Mouse (Mus musculus): ENCODE results near the gene Hcls1.

Gene Hcls1

DNA sequence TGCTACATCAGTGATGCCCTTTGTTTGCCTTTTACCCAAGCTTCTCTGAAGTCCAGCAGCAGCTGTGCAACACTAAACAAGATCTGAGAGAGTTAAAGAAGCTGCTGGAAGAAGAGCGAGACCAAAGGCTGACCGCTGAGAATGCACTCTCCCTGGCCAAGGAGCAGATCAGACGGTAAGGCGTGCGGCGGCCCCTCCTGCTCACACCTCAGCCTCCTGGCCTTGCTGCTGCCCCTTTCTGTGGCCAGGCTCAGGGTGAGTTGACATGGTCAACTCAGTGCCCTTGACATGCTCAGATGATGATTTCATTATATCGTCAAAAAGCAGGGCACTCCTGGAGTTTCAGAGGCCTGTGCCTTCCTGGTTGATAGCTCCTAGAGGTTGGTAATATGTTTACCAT is 5.6 kb upstream of the Hcls1 start:
- in situ Hi-C loops (cut with MboI; ENCODE audit: low sequenced_read_pairs) = no loop called here

DNA sequence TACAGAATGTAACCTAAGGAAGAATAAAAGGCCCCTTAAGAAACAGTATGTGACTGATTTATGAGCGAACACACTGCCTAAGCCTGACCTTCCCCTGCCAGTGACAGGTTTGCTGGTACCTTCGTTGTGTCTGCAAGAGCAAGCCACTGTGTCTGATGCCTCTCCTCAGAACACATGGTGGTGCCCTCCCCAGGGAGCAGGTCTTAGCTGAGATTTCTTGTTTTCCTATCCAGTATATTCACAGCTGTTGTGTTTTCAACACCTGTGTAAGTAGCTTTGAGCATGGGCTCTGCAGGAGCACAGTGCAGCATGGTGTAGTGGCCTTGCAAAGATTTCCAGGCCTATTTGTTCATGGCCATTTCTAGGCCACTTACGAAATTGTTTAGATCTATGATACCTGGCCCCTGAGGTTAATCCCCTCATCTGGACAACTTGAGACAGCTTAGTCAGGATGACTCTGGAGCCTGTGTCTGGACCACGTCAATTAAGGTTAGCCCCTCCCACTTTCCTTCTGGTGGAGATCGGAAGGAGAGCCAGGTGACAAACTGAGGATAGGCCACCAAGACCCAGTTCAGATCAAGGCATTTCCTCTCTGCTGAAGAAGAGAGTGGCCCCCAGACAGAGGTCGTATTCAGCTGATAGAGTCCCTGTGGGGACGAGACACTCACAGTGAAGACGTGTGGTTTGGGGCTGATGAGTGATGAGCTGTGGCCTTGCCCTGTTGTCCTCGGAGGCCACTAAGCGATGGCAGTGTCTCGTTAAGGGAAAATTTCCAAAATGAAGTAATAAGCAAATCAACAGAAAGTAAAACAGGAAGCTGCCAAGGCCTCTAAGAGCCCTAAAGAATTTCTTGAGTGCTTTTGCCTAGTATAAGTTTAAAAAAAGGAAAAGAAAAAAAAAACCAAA is 4.3 kb upstream of the Hcls1 start:
- in situ Hi-C loops (cut with MboI; ENCODE audit: low sequenced_read_pairs) = no loop called here

DNA sequence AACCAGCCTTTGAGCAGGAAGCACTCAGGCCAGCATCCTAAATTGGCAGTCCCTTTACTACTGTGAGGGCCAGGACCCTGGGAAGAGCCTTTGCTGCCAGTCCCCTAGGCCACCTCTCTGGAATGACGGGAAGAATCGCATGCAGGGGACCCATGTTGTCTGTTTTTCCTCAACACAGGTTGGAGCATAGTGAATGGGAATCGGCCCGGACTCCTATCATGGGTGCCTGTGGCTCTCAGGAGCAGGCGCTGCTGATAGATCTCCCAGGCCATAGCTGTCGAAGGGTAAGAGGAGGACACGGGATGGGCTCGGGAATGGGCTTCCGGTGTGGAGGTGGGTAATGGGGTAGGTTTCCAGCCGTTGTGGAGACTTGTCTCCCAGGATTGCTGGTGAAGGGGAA is 3.4 kb upstream of the Hcls1 start:
- in situ Hi-C loops (cut with MboI; ENCODE audit: low sequenced_read_pairs) = no loop called here

DNA sequence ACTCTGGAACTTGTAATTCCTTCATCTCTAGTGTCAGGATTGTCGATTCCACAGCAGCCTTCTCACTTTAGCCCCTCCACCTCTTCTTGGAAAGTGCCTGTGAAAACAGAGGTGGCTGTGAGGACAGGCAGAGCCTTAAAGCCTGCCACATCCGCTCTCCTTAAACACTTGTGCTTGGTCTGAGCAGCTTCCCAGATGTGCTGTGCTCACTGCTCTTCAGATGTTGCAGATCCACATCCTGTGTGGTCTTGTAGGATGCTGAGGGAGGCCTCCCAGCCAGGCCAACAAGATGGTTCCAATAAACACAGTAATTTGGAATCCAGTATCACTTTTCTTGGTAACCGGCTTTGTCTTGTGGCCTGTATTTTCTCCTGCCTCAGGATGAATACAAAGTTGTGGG is 2.8 kb upstream of the Hcls1 start:
- in situ Hi-C loops (cut with MboI; ENCODE audit: low sequenced_read_pairs) = no loop called here

DNA sequence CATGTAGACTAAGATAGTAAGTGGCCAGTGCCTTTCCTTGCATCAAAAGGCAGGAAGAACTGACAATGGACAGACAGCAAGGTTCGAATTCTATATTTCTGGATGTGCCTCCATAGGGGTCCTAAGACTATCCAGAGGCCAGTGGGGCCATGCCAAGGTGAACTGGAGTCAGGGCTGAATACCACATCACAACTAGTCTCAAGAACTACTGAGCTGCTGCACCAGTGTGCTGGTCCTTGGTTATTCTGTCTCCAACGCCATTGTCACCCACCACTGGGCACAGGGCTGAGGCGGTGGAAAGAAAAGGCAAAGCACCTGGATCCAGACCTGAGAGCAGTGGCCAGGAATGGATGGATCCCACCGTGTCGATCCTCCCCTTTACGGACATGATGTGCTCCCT is 2.2 kb upstream of the Hcls1 start:
- in situ Hi-C loops (cut with MboI; ENCODE audit: low sequenced_read_pairs) = no loop called here

DNA sequence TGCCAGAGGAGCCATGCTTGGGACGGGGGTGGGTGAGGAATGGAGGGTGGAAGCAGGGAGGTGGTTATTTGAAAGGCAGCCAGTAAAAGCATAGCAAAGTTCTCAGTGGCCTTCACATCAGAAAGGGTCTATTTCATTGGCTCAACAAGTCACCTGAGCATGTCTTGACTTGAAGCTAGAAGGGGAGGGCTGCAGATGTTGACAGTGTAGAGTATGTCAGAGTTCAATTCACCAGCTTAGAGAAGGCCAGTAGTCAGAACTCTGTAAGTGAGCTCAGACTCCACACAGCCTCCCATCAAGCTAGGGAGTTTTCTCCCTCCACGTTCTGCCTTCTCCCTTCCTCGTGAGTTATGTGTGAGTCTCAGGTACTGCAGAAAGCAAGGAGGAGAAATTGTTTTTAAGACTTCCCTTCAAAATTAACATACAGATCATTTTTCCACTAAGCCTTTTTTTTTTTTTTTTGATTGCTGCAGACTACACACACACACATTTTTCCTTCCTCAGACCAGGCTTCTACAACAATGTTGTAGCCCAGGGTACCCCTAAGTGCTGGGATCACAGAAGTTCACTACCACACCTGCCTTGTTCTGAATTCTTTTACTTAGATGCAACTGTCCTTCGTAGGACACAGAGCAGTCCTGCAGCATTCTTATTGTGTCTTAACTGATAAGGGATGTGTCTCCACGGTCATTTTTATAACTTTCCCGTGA is 497 bp upstream of the Hcls1 start:
- in situ Hi-C loops (cut with MboI; ENCODE audit: low sequenced_read_pairs) = no loop called here

DNA sequence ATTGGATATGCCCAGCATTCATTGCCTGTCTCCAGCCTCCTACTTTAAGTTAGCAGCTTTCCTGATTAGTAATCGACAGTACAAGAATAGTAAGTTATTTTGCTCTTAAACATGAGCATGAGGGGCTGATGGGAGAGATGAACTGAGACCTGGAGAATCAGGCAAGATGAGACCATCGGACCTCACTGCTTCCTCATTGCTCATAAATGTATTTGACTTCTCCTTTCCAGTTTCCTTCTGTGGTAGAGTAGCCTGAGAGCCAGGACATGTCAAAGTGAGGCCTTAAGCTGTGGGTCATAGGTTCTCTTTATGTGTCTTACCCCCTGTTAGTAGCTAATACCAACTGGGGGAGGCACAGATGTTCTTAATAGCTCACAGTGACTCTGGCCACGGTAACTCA is 1.0 kb downstream of the Hcls1 start:
- in situ Hi-C loops (cut with MboI; ENCODE audit: low sequenced_read_pairs) = no loop called here

DNA sequence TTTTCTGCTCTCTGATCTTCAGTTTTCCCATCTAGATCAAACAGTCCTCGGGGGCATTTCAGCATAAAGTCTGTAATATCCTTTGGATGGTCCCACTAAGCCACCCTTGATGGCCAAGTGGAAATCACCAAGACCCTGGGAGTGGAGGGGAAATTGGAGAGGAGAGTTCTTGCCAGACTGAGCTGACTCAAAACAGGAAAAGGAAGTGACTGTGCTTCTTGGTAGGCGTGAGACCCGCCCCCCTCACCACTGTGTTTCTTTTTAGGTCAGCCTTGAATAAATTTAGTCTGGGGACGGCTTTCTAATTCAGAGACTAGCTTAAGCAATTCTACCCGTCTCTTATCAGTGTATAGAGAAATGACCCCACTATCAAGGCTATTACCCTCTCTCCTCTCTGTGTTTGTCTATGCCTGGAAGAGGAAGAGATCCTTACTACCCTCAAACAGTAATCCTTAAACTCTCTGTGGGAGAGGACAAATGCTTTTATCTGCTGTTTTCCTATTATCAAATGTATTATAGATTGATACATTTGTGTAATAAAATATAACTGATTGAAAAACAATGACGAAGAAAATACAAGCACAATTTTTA is 6.4 kb downstream of the Hcls1 start:
- in situ Hi-C loops (cut with MboI; ENCODE audit: low sequenced_read_pairs) = no loop called here

DNA sequence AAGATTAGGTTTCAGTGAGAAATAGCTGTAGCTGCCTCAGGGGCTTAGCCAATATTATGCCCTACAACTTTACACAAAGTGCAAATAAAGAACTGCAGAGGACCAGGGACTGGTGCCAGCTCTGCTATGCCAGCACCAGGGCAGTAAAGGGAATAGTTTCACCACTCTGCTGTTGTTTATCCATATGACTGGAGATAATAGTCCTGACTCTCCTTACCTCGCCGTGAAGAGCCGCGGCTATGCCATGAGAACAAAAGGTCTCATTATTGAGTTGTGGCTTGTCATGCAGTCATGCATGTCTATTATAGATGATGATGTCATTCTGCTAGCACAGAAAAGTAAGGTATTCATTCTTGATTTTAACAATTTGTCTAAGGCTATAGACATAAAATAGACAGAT is 7.1 kb downstream of the Hcls1 start:
- in situ Hi-C loops (cut with MboI; ENCODE audit: low sequenced_read_pairs) = no loop called here

DNA sequence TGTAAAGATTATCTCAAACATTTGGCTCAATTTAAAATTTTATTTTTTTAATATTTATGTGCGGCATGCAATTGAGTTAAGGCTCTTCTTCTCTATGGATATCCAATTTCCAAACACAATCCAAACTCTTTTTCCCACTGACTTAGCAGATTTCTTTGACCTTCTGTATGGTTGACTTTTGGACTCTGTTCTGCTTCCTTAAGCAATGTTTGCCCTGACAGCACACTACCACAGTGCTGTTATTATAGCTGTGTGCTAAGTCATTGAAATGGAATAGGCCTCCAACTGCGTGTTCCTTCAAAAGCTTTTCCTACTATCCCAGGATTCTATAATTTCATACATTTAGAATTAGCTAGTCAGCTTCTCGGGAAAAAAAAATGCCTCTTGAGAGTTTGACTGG is 8.8 kb downstream of the Hcls1 start:
- in situ Hi-C loops (cut with MboI; ENCODE audit: low sequenced_read_pairs) = no loop called here

DNA sequence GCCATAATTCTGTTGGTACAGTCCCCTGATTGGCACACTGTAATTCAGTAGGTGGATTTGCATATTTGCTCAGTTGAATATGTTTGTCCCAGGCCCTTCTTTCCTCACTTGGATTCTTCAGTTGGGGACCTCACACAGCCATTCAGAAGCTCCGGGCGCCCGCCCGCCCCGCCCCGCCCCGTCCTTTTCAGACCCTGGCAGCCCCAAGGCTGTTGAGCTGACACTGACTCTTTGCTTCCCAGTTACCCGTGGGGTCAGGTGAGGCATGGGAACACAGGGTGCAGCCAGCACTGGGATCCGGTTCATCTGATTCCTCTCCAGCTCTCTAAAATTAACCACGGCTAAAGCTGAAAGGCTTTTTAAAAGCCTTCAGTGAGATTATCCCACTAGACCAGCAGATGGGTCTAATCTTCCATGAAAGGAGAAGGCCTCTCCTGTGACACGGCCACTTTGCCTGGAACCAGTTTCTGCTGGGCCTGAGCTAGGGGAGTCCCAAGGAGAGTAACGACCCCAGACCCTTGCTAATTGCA is 10.2 kb downstream of the Hcls1 start:
- in situ Hi-C loops (cut with MboI; ENCODE audit: low sequenced_read_pairs) = no loop called here

DNA sequence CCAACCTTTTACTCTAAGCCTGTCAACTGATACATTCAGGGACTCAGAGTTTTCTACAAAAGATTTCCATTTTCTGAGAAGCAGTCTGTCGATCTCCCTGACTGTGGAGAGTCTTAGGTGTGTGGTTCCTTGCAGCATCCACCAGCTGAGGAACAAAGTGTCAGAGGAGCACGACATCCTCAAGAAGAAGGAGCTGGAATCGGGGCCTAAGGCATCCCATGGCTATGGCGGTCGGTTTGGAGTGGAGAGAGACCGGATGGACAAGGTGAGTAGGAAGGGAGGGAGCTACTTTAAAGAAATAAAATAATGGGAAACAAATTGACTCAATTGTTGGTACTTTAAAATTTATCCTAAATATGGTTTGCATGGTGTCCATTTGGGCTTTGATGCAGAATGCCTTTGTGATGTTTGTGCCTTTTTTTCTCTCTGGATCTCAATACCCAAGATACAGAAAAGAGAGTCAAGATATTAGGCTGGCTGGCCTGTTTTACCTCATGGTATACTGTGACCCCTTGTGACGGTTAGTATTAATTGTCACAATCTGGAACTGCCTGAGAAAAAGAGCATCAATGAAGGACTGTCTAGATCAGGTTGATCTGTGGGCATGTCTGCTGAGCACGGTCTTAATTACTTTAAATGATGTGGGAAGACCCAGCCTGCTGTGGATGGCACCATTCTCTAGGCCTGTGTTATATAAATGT is 11.8 kb downstream of the Hcls1 start:
- in situ Hi-C loops (cut with MboI; ENCODE audit: low sequenced_read_pairs) = no loop called here

DNA sequence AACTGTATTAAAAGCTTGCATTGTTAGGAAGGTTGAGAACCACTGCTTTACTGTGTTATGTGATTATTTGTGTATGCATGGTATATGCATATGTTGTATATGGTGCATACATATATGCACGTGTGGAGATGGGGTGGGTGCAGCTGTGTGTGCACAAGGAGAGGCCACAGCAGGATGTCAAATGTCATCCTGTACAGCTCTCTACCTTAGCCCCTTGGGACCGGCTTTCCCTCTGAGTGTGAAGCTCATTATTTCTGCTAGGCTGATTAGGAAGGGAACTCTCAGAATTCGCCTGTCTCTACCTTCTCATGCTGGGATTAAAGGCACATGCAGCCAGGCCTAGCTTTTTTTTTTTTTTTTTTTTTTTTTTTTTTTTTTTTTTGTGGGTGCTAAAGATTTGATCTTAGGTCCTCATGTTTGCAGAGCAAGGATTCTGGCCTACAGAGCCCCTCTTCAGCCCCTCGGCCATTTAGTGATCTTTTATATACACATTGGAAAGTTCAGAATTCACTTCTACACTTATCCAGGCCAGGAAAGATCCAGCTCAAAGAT is 12.9 kb downstream of the Hcls1 start:
- in situ Hi-C loops (cut with MboI; ENCODE audit: low sequenced_read_pairs) = no loop called here

DNA sequence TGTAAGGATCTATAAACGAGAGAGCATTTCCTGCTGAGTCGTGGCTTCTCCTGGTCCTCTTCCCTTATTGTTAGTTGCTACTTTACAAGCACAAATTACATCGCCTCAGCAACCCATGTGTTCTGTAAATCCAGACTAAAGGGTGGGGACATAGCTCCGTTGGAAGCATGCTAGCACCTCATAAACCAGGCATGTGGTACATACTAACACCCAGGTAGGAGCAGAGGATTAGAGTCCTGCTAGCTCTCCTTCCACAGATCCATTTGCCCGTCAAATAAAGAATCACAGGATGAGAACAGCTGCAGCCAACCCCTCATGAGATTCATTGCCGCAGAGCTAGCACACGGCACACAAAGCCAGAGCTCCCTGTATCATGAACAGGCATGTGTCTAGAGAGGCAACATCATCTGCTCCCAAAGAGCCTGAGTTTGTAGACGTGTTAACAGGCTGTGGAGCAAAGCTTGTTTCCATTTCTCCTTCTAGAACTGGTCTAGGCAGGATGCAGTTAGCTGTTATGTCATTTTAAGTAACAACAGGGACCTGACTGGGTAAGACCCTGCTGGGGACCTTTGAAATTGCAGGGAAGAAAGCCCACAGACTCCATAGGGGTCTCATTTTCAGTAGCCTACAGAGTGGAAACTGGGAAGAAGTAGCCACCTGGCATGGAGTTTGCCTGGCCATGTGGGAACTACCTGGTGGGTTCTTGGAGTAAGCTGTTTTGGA is 15.0 kb downstream of the Hcls1 start:
- in situ Hi-C loops (cut with MboI; ENCODE audit: low sequenced_read_pairs) = no loop called here

DNA sequence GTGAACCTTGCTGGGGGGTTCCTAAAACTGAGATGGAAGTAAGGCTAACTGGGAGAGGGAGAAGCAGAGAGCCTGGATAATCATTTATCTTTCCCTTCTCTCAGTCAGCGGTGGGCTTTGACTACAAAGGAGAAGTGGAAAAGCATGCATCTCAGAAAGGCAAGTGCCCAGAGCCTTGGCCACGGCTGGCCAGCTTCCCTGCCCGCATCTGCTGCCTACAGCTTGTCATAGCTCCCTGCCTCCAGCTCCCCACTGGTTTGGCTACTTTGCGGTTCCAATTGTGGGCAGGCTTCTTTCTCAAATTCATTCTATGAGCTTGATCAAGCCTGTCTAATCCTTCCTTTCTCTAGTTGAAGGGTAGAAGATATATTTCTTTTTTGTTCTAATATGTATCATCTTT is 16.2 kb downstream of the Hcls1 start:
- in situ Hi-C loops (cut with MboI; ENCODE audit: low sequenced_read_pairs) = no loop called here

DNA sequence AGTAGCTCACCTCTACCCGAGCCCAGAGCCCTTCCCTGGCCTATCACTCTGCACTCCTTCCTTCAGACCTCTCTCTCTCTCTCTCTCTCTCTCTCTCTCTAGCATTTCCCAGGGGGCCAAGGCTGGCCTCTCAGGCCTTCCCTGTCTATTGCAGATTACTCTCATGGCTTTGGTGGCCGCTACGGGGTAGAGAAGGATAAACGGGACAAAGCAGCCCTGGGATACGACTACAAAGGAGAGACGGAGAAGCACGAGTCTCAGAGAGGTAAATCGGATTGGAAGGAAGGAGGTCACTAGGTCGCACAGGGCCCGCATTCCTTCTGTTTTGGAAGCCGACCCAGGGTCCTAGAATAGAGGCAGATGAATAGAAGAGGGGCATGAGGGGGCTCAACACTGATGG is 20.3 kb downstream of the Hcls1 start:
- in situ Hi-C loops (cut with MboI; ENCODE audit: low sequenced_read_pairs) = no loop called here

DNA sequence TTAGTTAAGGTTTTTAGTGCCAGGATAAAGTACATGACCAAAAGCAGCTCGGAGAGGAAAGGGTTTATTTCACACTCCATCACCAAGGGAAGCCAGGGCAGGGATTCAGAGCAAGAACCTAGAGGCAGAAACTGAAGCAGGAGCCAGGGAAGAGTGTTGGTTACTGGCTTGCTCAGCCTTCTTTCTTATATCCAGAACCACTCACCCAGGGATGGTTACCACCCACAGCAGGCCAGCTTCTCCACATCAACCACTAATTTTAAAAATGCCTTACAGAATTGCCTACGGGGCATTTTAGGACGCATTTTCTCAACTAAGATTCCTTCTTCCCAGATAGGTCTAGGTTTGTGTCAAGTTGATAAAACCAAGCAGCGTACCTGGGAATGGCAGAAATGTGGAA is 28.6 kb downstream of the Hcls1 start:
- in situ Hi-C loops (cut with MboI; ENCODE audit: low sequenced_read_pairs) = no loop called here

DNA sequence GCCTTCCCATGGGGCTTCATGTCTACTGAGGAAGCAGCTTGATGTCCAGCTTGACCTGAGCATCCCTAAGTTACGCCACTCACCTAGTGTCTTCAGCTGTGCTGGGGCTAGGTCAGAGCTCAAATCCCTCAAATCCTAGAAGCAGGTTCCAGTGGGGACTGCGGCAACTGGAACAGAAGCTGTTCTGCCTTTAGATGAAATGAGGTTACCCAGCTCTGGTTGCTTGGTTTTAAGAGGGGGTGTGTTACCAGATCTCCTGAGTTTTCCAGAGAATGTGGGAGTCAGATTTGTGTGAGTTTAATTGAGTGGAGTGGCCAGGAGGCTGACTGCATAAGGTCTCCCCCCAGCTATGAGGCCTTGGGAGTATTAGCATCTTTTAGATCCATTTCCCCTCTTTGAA is 44.3 kb downstream of the Hcls1 start:
- in situ Hi-C loops (cut with MboI; ENCODE audit: low sequenced_read_pairs) = no loop called here

DNA sequence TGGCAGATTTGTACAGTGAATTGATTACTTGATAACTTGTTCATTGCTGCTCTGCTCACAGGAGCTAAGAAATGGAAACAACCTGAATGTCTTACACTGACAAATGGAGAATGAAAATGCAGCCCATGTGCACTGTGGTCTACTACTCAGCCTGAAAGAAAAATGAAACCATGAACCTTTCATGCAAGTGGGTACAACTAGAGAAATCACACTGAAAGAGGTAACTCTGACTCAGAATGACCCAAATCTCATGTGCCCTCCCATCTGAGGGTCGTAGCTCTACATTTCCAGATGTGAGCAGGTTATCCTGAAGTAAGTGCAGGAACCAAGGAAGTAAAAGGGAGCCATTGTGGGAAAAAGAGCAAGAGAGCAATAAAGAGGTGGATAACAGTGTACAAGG is 49.0 kb downstream of the Hcls1 start:
- in situ Hi-C loops (cut with MboI; ENCODE audit: low sequenced_read_pairs) = no loop called here

DNA sequence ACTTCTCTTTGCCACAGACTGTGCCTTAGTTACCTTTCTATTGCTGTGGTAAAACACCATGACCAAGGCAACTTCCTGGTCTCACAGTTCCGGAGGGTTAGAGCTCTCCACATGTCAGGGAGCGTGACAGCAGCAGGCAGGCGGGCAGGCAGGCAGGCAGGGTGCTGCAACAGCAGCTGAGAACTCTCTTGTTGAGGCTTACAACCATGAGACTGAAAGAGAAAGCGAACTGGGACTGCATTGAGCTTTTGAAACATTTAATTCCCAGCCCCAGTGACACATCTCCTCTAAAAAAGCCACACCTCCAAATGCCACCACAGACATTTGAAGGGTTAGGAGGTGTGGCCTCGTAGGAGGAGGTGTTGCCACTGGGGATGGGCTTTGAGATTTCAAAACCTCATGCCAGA is 50.9 kb downstream of the Hcls1 start:
- in situ Hi-C loops (cut with MboI; ENCODE audit: low sequenced_read_pairs) = no loop called here
